Mouse (Mus musculus): ENCODE measurements around the gene Clec18a.
A peak's percentile ranks its signal among the peaks of the same experiment; 100 is the strongest.

GRCm38 (mm10) chr8:111027391-111027937 lies 64.8 kb downstream of the Clec18a start:
- peak; percentile 55; the same call in 1 of the 2 replicates for TF ChIP-seq POLR2A (IDR thresholded peaks at IDR 0.05; ENCODE audit: borderline replicate concordance, control insufficient read depth, low read depth, low read length)
- no peak for TF ChIP-seq CTCF (IDR thresholded peaks at IDR 0.05; ENCODE audit: control insufficient read depth, insufficient read depth, low read length)

All from bone marrow, adult 2 months (tissue).